Comparison of ENCODE assay signal across 9 mouse cellular contexts in the genomic region with DNA sequence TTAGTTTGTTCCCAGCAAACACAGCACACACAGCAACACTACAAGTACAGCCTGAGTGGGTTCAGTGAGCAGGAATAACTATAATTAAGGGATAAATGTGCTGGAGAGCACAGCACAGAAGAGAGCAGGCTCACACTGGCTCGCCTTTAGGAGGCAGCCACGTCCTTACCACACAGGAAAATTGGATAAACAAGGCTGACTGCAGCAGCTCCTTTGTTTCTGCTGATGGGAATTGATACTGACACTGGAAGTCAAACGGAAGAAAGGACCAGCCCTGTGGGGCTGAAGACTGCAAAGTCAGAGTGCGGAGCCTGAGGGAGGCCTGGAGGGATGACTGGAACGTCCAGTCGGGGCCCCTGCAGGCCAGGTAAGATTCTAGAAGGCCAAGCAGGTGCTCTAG. TPM values are rescaled to one million over a fixed set of nuclear protein-coding genes. Genes with fewer than 3 reads are reported as not detected.
DNase-seq lines count a peak whose midpoint lies in the region; ATAC-seq and TF ChIP-seq lines count a peak whose summit lies in the region.
"Had no signal": no experiment of that assay in that cellular context is flagged by ENCODE, and none has a peak within 500 bp of the region (broad histone marks: within the 10 kb centered on the region; RNA-seq: fewer than 3 reads in every experiment).

No protein-coding gene starts in this region.

- peak overlapping the region; percentile 27; the same call in 1 of the 2 replicates for H3K9ac ChIP-seq in lung, embryonic 16.5 days (ENCODE audit: low read length)
- H3K9ac ChIP-seq in liver, embryonic 12.5 days, result peak overlapping the region; percentile 28; the same call in 1 of the 2 replicates
- H3K9ac ChIP-seq in stomach, embryonic 15.5 days, result no peak overlapping the region

- peak overlapping the region; percentile 34; the same call in 1 of the 2 replicates for H3K4me2 ChIP-seq in lung, embryonic 16.5 days (ENCODE audit: low read depth, low read length)
- peak overlapping the region; percentile 83 for H3K4me2 ChIP-seq in liver, embryonic 12.5 days
- peak overlapping the region; percentile 34 for H3K4me2 ChIP-seq in stomach, embryonic 15.5 days

- no peak overlapping the region for H3K27ac ChIP-seq in cerebellum, adult 2 months (ENCODE audit: insufficient read depth, low read length)
- H3K27ac ChIP-seq in lung, embryonic 16.5 days (ENCODE audit: low read length), result peak overlapping the region; percentile 1; the same call in 1 of the 2 replicates
- peak overlapping the region; percentile 43; the same call in 1 of the 2 replicates for H3K27ac ChIP-seq in liver, embryonic 12.5 days
- 0 out of 2 replicates have a peak overlapping the region, but pooled peaks have one; percentile 11 for H3K27ac ChIP-seq in stomach, embryonic 15.5 days

- TF ChIP-seq CTCF in cerebellum, adult 2 months (IDR thresholded peaks at IDR 0.05; ENCODE audit: borderline replicate concordance, insufficient read depth, low read depth, low read length), result no peak

- no peak for ATAC-seq in lung, embryonic 16.5 days (ENCODE audit: low read depth)
- ATAC-seq in liver, embryonic 12.5 days, result no peak
- ATAC-seq in stomach, embryonic 15.5 days (ENCODE audit: insufficient read depth, low FRiP score, low read depth), result no peak

- H3K36me3 ChIP-seq in lung, embryonic 16.5 days (ENCODE audit: control insufficient read depth, insufficient read depth, low read length), result peaks cover 19% of the 10 kb centered on the region
- peaks cover 46% of the 10 kb centered on the region for H3K36me3 ChIP-seq in liver, embryonic 12.5 days
- peaks cover 11% of the 10 kb centered on the region for H3K36me3 ChIP-seq in stomach, embryonic 15.5 days

- 5% methylated on average over 6 of the region's 6 CpGs for WGBS in cerebellum, adult 2 months
- WGBS in lung, embryonic 16.5 days, result 45% methylated on average over 6 of the region's 6 CpGs
- 63% methylated on average over 6 of the region's 6 CpGs for WGBS in liver, embryonic 12.5 days (ENCODE audit: insufficient replicate concordance)
- 49% methylated on average over 6 of the region's 6 CpGs for WGBS in stomach, embryonic 15.5 days

- no peaks in the 10 kb centered on the region for H3K27me3 ChIP-seq in cerebellum, adult 2 months (ENCODE audit: control insufficient read depth, insufficient read depth, low read length)
- H3K27me3 ChIP-seq in lung, embryonic 16.5 days (ENCODE audit: control insufficient read depth, insufficient read depth, low read depth, low read length), result no peaks in the 10 kb centered on the region
- no peaks in the 10 kb centered on the region for H3K27me3 ChIP-seq in liver, embryonic 12.5 days (replicated peaks)
- no peaks in the 10 kb centered on the region for H3K27me3 ChIP-seq in stomach, embryonic 15.5 days (replicated peaks)

- peaks cover 10% of the 10 kb centered on the region for H3K4me1 ChIP-seq in cerebellum, adult 2 months (ENCODE audit: control insufficient read depth, insufficient read depth, low read length)
- peaks cover 24% of the 10 kb centered on the region for H3K4me1 ChIP-seq in lung, embryonic 16.5 days (replicated peaks; ENCODE audit: control insufficient read depth, insufficient read depth, low read length)
- peaks cover 47% of the 10 kb centered on the region for H3K4me1 ChIP-seq in liver, embryonic 12.5 days
- peaks cover 21% of the 10 kb centered on the region for H3K4me1 ChIP-seq in stomach, embryonic 15.5 days

- no peak for TF ChIP-seq POLR2A in cerebellum, adult 2 months (IDR thresholded peaks at IDR 0.05; ENCODE audit: borderline replicate concordance, insufficient read depth, low read length)

- peak overlapping the region; percentile 26 for H3K4me3 ChIP-seq in cerebellum, adult 2 months (replicated peaks; ENCODE audit: insufficient read depth, low read depth, low read length)
- 0 out of 2 replicates have a peak overlapping the region, but pooled peaks have one; percentile 2 for H3K4me3 ChIP-seq in lung, embryonic 16.5 days (ENCODE audit: low read length)
- H3K4me3 ChIP-seq in liver, embryonic 12.5 days, result peak overlapping the region; percentile 2
- peak overlapping the region; percentile 7; the same call in 1 of the 2 replicates for H3K4me3 ChIP-seq in stomach, embryonic 15.5 days (replicated peaks)

- no peak for DNase-seq in cerebellum, adult 2 months
- DNase-seq in cerebellum, adult 9-11 months, result no peak
- no peak for DNase-seq in lung, postnatal 25 days (ENCODE audit: low spot score)
- no peak for DNase-seq in adrenal gland, postnatal 4 days (ENCODE audit: low spot score in 2 of 2)
- no peak for DNase-seq in layer of hippocampus, adult 9-10 months (ENCODE audit: low spot score)
- DNase-seq: adrenal gland, adult 8-10 months had no signal

- H3K9me3 ChIP-seq in lung, embryonic 16.5 days (ENCODE audit: control insufficient read depth, low read length), result no peaks in the 10 kb centered on the region
- H3K9me3 ChIP-seq in liver, embryonic 12.5 days (replicated peaks), result no peaks in the 10 kb centered on the region
- no peaks in the 10 kb centered on the region for H3K9me3 ChIP-seq in stomach, embryonic 15.5 days

RNA-seq across cellular contexts. Expression of gene Dpf2, which starts 2.6 kb away (rescaled TPM):
- 136 and 141 TPM in 2 replicates for polyA plus RNA-seq in cerebellum, adult 2 months (2012; rRNA removed)
- polyA plus RNA-seq in lung, embryonic 16.5 days (2015; fragmentation: Nextera tagmentation; extraction: Ambion mirVana), result 155 TPM in 2 replicates
- 73.2 and 74.9 TPM in 2 replicates for polyA plus RNA-seq in liver, embryonic 12.5 days (2016; fragmentation: Nextera tagmentation; extraction: Ambion mirVana)
- 98.7 and 118 TPM in 2 replicates for polyA plus RNA-seq in stomach, embryonic 15.5 days (2015; fragmentation: Nextera tagmentation; extraction: Ambion mirVana)
- 100 to 1,000 TPM; 158 to 169 TPM for total RNA-seq in adrenal gland, postnatal 4 days (2021)

RNA-seq across cellular contexts. Expression of gene Cdc42ep2, which starts 14.4 kb away (rescaled TPM):
- 23.8 and 25.2 TPM in 2 replicates for polyA plus RNA-seq in cerebellum, adult 2 months (2012; rRNA removed)
- polyA plus RNA-seq in lung, embryonic 16.5 days (2015; fragmentation: Nextera tagmentation; extraction: Ambion mirVana), result 15.6 and 17.1 TPM in 2 replicates
- 3.4 and 3.6 TPM in 2 replicates for polyA plus RNA-seq in liver, embryonic 12.5 days (2016; fragmentation: Nextera tagmentation; extraction: Ambion mirVana)
- 9.6 and 11.0 TPM in 2 replicates for polyA plus RNA-seq in stomach, embryonic 15.5 days (2015; fragmentation: Nextera tagmentation; extraction: Ambion mirVana)
- 10 to 100 TPM; 11.4 TPM for total RNA-seq in adrenal gland, postnatal 4 days (2021)

RNA-seq across cellular contexts. Expression of gene Tigd3, which starts 16.3 kb away (rescaled TPM):
- 5.1 and 5.6 TPM in 2 replicates for polyA plus RNA-seq in cerebellum, adult 2 months (2012; rRNA removed)
- 2.5 and 3.2 TPM in 2 replicates for polyA plus RNA-seq in lung, embryonic 16.5 days (2015; fragmentation: Nextera tagmentation; extraction: Ambion mirVana)
- polyA plus RNA-seq in liver, embryonic 12.5 days (2016; fragmentation: Nextera tagmentation; extraction: Ambion mirVana), result 3.2 and 3.5 TPM in 2 replicates
- polyA plus RNA-seq in stomach, embryonic 15.5 days (2015; fragmentation: Nextera tagmentation; extraction: Ambion mirVana), result 2.3 and 2.4 TPM in 2 replicates
- 1 to 10 TPM; 3.1 TPM for total RNA-seq in adrenal gland, postnatal 4 days (2021)

RNA-seq across cellular contexts. Expression of gene Slc25a45, which starts 32.6 kb away (rescaled TPM):
- 4.3 and 5.0 TPM in 2 replicates for polyA plus RNA-seq in cerebellum, adult 2 months (2012; rRNA removed)
- polyA plus RNA-seq in lung, embryonic 16.5 days (2015; fragmentation: Nextera tagmentation; extraction: Ambion mirVana), result 5.7 and 6.2 TPM in 2 replicates
- polyA plus RNA-seq in liver, embryonic 12.5 days (2016; fragmentation: Nextera tagmentation; extraction: Ambion mirVana), result 7.5 and 7.7 TPM in 2 replicates
- 5.5 TPM in 2 replicates for polyA plus RNA-seq in stomach, embryonic 15.5 days (2015; fragmentation: Nextera tagmentation; extraction: Ambion mirVana)
- 10 to 100 TPM; 25.9 to 26.3 TPM for total RNA-seq in adrenal gland, postnatal 4 days (2021)

RNA-seq across cellular contexts. Expression of gene Frmd8, which starts 35.1 kb away (rescaled TPM):
- 23.4 and 28.3 TPM in 2 replicates for polyA plus RNA-seq in cerebellum, adult 2 months (2012; rRNA removed)
- polyA plus RNA-seq in lung, embryonic 16.5 days (2015; fragmentation: Nextera tagmentation; extraction: Ambion mirVana), result 56.4 and 61.1 TPM in 2 replicates
- 22.1 and 24.2 TPM in 2 replicates for polyA plus RNA-seq in liver, embryonic 12.5 days (2016; fragmentation: Nextera tagmentation; extraction: Ambion mirVana)
- 25.3 and 27.7 TPM in 2 replicates for polyA plus RNA-seq in stomach, embryonic 15.5 days (2015; fragmentation: Nextera tagmentation; extraction: Ambion mirVana)
- 10 to 100 TPM; 42.4 to 45.9 TPM for total RNA-seq in adrenal gland, postnatal 4 days (2021)
